Mouse (Mus musculus) kidney, adult 2 months (tissue): ENCODE data around the gene Opa3. TPM values are rescaled to one million over a fixed set of nuclear protein-coding genes. Genes with fewer than 3 reads are reported as not detected.

ENCODE experiments used
- DNase-seq: peaks from one replicate; pipeline ENCODE4 v3.0.0; 2021
- H3K27ac ChIP-seq: fragments of 200-500 bp; 2 replicates; pipeline ENCODE4 v1.5.1; 2012; ENCODE audit warnings: low read depth, low read length, control low read depth, inconsistent platforms; ENCODE audit not compliant: insufficient read depth
- H3K27me3 ChIP-seq: fragments of 200-500 bp; replicated peaks from 2 replicates; pipeline ENCODE4 v1.6.1; 2012; ENCODE audit warnings: mild to moderate bottlenecking, moderate library complexity, low read length, inconsistent platforms; ENCODE audit not compliant: control insufficient read depth, insufficient read depth
- H3K36me3 ChIP-seq: fragments of 200-500 bp; 2 replicates; pipeline ENCODE4 v1.6.1; 2012; ENCODE audit warnings: mild to moderate bottlenecking, moderate library complexity, low read length, inconsistent platforms; ENCODE audit not compliant: control insufficient read depth, insufficient read depth
- H3K4me1 ChIP-seq: fragments of 200-500 bp; 2 replicates; pipeline ENCODE4 v1.6.1; 2011; ENCODE audit warnings: low read length; ENCODE audit not compliant: control insufficient read depth, insufficient read depth
- H3K4me3 ChIP-seq: fragments of 200-500 bp; 2 replicates; pipeline ENCODE4 v1.5.1; 2011; ENCODE audit warnings: mild to moderate bottlenecking, low read depth, low read length, control low read depth; ENCODE audit not compliant: insufficient read depth
- CTCF ChIP-seq: fragments of 200-500 bp; conservative IDR thresholded peaks from 2 replicates; pipeline ENCODE4 v1.5.1; 2011; ENCODE audit warnings: low read depth, mild to moderate bottlenecking, control low read depth, low read length, moderate library complexity, mixed read lengths; ENCODE audit not compliant: insufficient read depth, insufficient read length
- POLR2A ChIP-seq: fragments of 200-500 bp; IDR thresholded peaks from one replicate; pipeline ENCODE4 v1.6.1; 2011; ENCODE audit warnings: low read depth, low read length, control low read depth
- WGBS: fragments of 180-500 bp; shearing (Covaris S2); methylation state at CpG from one replicate; pipeline ENCODE4 v1.1.7; 2018; 5-methylcytosine and 5-hydroxymethylcytosine counted together
- polyA plus RNA-seq: library from polyadenylated mRNA; depleted of rRNA; stranded (reverse); fragments of >200 nt; gene quantifications from 2 replicates; pipeline ENCODE4 v1.2.3, GENCODE M21; 2012

The Opa3 gene
- polyA plus RNA-seq, 1 experiment: 41.7 TPM

GRCm38 (mm10) chr7:19243858-19244257 lies 15.7 kb downstream of the Opa3 start:
- H3K36me3 ChIP-seq: no peaks in the 10 kb centered on the region
- TF ChIP-seq CTCF (no peak), POLR2A (no peak)
- no peak for DNase-seq
- no peak overlapping the region for H3K4me3 ChIP-seq
- WGBS: 52% methylated on average over 5 of the region's 5 CpGs
- H3K4me1 ChIP-seq: peaks cover 3% of the 10 kb centered on the region; the same call in 1 of the 2 replicates
- H3K27me3 ChIP-seq: no peaks in the 10 kb centered on the region
- H3K27ac ChIP-seq: no peak overlapping the region

- Histone ChIP-seq H3K36me3 (no peaks in the 10 kb centered on the region), H3K4me1 (no peaks in the 10 kb centered on the region), H3K27ac (no peak overlapping the region), H3K27me3 (no peaks in the 10 kb centered on the region), H3K4me3 (no peak overlapping the region)
- 77% methylated on average over 3 of the region's 3 CpGs for WGBS
- no peak for DNase-seq
- TF ChIP-seq CTCF (no peak), POLR2A (no peak)
Measured at GRCm38 (mm10) chr7:19245083-19245482, 16.9 kb downstream of the Opa3 start.

GRCm38 (mm10) chr7:19246855-19247254 lies 18.7 kb downstream of the Opa3 start:
- TF ChIP-seq POLR2A: no peak
- H3K4me3 ChIP-seq: no peak overlapping the region
- no peaks in the 10 kb centered on the region for H3K36me3 ChIP-seq
- H3K27ac ChIP-seq: no peak overlapping the region
- H3K4me1 ChIP-seq: no peaks in the 10 kb centered on the region
- DNase-seq: no peak
- 97% methylated on average over 1 of the region's 1 CpGs for WGBS
- H3K27me3 ChIP-seq: no peaks in the 10 kb centered on the region

- TF ChIP-seq CTCF (no peak), POLR2A (no peak)
- Histone ChIP-seq H3K36me3 (no peaks in the 10 kb centered on the region), H3K4me3 (no peak overlapping the region), H3K4me1 (no peaks in the 10 kb centered on the region), H3K27me3 (no peaks in the 10 kb centered on the region), H3K27ac (no peak overlapping the region)
- WGBS: 72% methylated on average over 2 of the region's 2 CpGs
- no peak for DNase-seq
Measured at GRCm38 (mm10) chr7:19247511-19247910, 19.4 kb downstream of the Opa3 start.

GRCm38 (mm10) chr7:19252078-19252477 lies 23.9 kb downstream of the Opa3 start:
- no peak for DNase-seq
- no peak overlapping the region for H3K27ac ChIP-seq
- H3K27me3 ChIP-seq: no peaks in the 10 kb centered on the region
- WGBS: 88% methylated on average over 4 of the region's 4 CpGs
- H3K4me3 ChIP-seq: no peak overlapping the region
- TF ChIP-seq POLR2A: no peak
- H3K36me3 ChIP-seq: no peaks in the 10 kb centered on the region
- H3K4me1 ChIP-seq: no peaks in the 10 kb centered on the region

- Histone ChIP-seq H3K36me3 (no peaks in the 10 kb centered on the region), H3K4me1 (0 out of 2 replicates have a peak, but pooled peaks cover 4% of the 10 kb centered on the region), H3K4me3 (no peak overlapping the region), H3K27me3 (no peaks in the 10 kb centered on the region), H3K27ac (no peak overlapping the region)
- TF ChIP-seq CTCF (no peak), POLR2A (no peak)
- WGBS: 49% methylated on average over 5 of the region's 5 CpGs
- no peak for DNase-seq
Measured at GRCm38 (mm10) chr7:19253437-19253836, 25.3 kb downstream of the Opa3 start.

GRCm38 (mm10) chr7:19255395-19255794 lies 27.3 kb downstream of the Opa3 start:
- no peaks in the 10 kb centered on the region for H3K27me3 ChIP-seq
- no peak for TF ChIP-seq CTCF
- no peak for TF ChIP-seq POLR2A
- no peaks in the 10 kb centered on the region for H3K36me3 ChIP-seq
- H3K4me3 ChIP-seq: no peak overlapping the region
- WGBS: 92% methylated on average over 17 of the region's 17 CpGs
- 0 out of 2 replicates have a peak, but pooled peaks cover 4% of the 10 kb centered on the region for H3K4me1 ChIP-seq
- DNase-seq: no peak
- no peak overlapping the region for H3K27ac ChIP-seq

GRCm38 (mm10) chr7:19256567-19256966 lies 28.4 kb downstream of the Opa3 start:
- no peak overlapping the region for H3K27ac ChIP-seq
- 0 out of 2 replicates have a peak, but pooled peaks cover 4% of the 10 kb centered on the region for H3K4me1 ChIP-seq
- TF ChIP-seq POLR2A (no peak), CTCF (no peak)
- no peaks in the 10 kb centered on the region; the same call in 1 of the 2 replicates for H3K36me3 ChIP-seq
- H3K27me3 ChIP-seq: no peaks in the 10 kb centered on the region
- H3K4me3 ChIP-seq: no peak overlapping the region
- WGBS: 76% methylated on average over 7 of the region's 7 CpGs
- DNase-seq: no peak
